ENCODE assay signal across 7 mouse cellular contexts in genomic region chr16:18211417-18212171, GRCm38 (mm10). TPM values are rescaled to one million over a fixed set of nuclear protein-coding genes. Genes with fewer than 3 reads are reported as not detected.
DNase-seq lines count a peak whose midpoint lies in the region; ATAC-seq lines count a peak whose summit lies in the region.

No protein-coding gene starts in this region.

- H3K4me3 ChIP-seq in midbrain, embryonic 15.5 days = no peak overlapping the region

- H3K36me3 ChIP-seq in midbrain, embryonic 15.5 days (replicated peaks) = no peaks in the 10 kb centered on the region

- H3K9ac ChIP-seq in midbrain, embryonic 15.5 days = no peak overlapping the region

- 0 out of 2 replicates have a peak, but pooled peaks cover under 1% of the 10 kb centered on the region for H3K27me3 ChIP-seq in midbrain, embryonic 15.5 days (replicated peaks)

- ATAC-seq in midbrain, embryonic 15.5 days (replicated peaks) = peak; percentile 6; the same call in 1 of the 2 replicates

- DNase-seq in adipocyte (ENCODE audit: low spot score) = peak; percentile 87
- DNase-seq in cerebellum, postnatal 14 days = peak; percentile 99 to 100
- DNase-seq in gastrocnemius, adult 18-20 months (ENCODE audit: low spot score) = peak; percentile 87
- DNase-seq in kidney, adult 11 months = peak; percentile 64
- DNase-seq in left cerebral cortex, postnatal 4 days = peak; percentile 98
- DNase-seq in spleen, adult 18-20 months = peak; percentile 45 to 82

- H3K4me1 ChIP-seq in midbrain, embryonic 15.5 days = peaks cover 50% of the 10 kb centered on the region

- intact Hi-C loops in left cerebral cortex, postnatal 4 days (cut with DNase I) = loop anchor here (5.0 to 10.0 kb wide), 4 partner anchors 84 to 287 kb away; partner anchors contain the start of genes Dgcr6, Rtn4r and Slc25a1

- no peak overlapping the region; the same call in 1 of the 2 replicates for H3K27ac ChIP-seq in midbrain, embryonic 15.5 days

- WGBS in midbrain, embryonic 15.5 days = 47% methylated on average over 10 of the region's 10 CpGs

- no peaks in the 10 kb centered on the region for H3K9me3 ChIP-seq in midbrain, embryonic 15.5 days

- H3K4me2 ChIP-seq in midbrain, embryonic 15.5 days = no peak overlapping the region

RNA-seq across cellular contexts. Expression of gene Ccdc188, which starts 6.1 kb away (rescaled TPM):
- total RNA-seq in gastrocnemius, adult 18-20 months (2021) = not detected
- total RNA-seq in left cerebral cortex, postnatal 4 days (2021) = not detected
- polyA plus RNA-seq in midbrain, embryonic 15.5 days (2015; fragmentation: Nextera tagmentation; extraction: Ambion mirVana) = 0.14 TPM in 1 of 2 replicates, not detected in the other

RNA-seq across cellular contexts. Expression of gene Zdhhc8, which starts 23.3 kb away (rescaled TPM):
- 10 to 100 TPM; 23.7 to 27.3 TPM for total RNA-seq in gastrocnemius, adult 18-20 months (2021)
- 10 to 100 TPM; 53.8 to 54.4 TPM for total RNA-seq in left cerebral cortex, postnatal 4 days (2021)
- 15.4 and 19.9 TPM in 2 replicates for polyA plus RNA-seq in midbrain, embryonic 15.5 days (2015; fragmentation: Nextera tagmentation; extraction: Ambion mirVana)

RNA-seq across cellular contexts. Expression of gene Trmt2a, which starts 36.9 kb away (rescaled TPM):
- 10 to 100 TPM in 1 of 2 experiments, 1 to 10 TPM in 1; 9.2 to 11.2 TPM for total RNA-seq in gastrocnemius, adult 18-20 months (2021)
- 10 to 100 TPM; 59.3 to 62.3 TPM for total RNA-seq in left cerebral cortex, postnatal 4 days (2021)
- polyA plus RNA-seq in midbrain, embryonic 15.5 days (2015; fragmentation: Nextera tagmentation; extraction: Ambion mirVana) = 107 and 122 TPM in 2 replicates

RNA-seq across cellular contexts. Expression of gene Ranbp1, which starts 36.9 kb away (rescaled TPM):
- 10 to 100 TPM; 20.0 to 26.0 TPM for total RNA-seq in gastrocnemius, adult 18-20 months (2021)
- total RNA-seq in left cerebral cortex, postnatal 4 days (2021) = 100 to 1,000 TPM; 158 to 160 TPM
- 334 and 360 TPM in 2 replicates for polyA plus RNA-seq in midbrain, embryonic 15.5 days (2015; fragmentation: Nextera tagmentation; extraction: Ambion mirVana)

RNA-seq across cellular contexts. Expression of gene Gm49776, which starts 46.5 kb away (rescaled TPM):
- not detected for total RNA-seq in gastrocnemius, adult 18-20 months (2021)
- not detected for total RNA-seq in left cerebral cortex, postnatal 4 days (2021)
- polyA plus RNA-seq in midbrain, embryonic 15.5 days (2015; fragmentation: Nextera tagmentation; extraction: Ambion mirVana) = 5.1 TPM in 1 of 2 replicates, not detected in the other

Comparison
In these comparisons a context has a peak if more than half of its experiments do, and no peak if none do; other contexts are left out.
1. RNA of gene Trmt2a, which starts 36.9 kb away (total RNA-seq): 59.3 to 62.3 TPM in left cerebral cortex, postnatal 4 days; 9.2 to 11.2 TPM in gastrocnemius, adult 18-20 months; every median in the first group is over 4 times any median in the second.
2. Peak in every context shown above with its lines, with median percentiles within 50 percentile points of each other: DNase-seq.